Mouse (Mus musculus) bone marrow macrophage, adult 2 months (primary cell): ENCODE measurements around the gene Wdr66.

Source experiments
- CTCF ChIP-seq: IDR thresholded peaks from 2 replicates; pipeline ENCODE4 v1.5.1; 2012; ENCODE audit warnings: low read depth, mild to moderate bottlenecking, low read length, moderate library complexity
- POLR2A ChIP-seq: IDR thresholded peaks from 2 replicates; pipeline ENCODE4 v1.6.1; 2012; ENCODE audit warnings: mild to moderate bottlenecking, low read depth, low read length, borderline replicate concordance

- TF ChIP-seq POLR2A = no peak
- TF ChIP-seq CTCF = no peak
Measured at GRCm38 (mm10) chr5:123297830-123298229, 45.9 kb downstream of the Wdr66 start.
